Mouse (Mus musculus) granulocyte monocyte progenitor cell, adult 5-6 weeks (primary cell): ENCODE measurements around the gene Mpdu1. TPM values are rescaled to one million over a fixed set of nuclear protein-coding genes. Genes with fewer than 3 reads are reported as not detected.
"Not testable (repeated sequence)": the region's sequence is repeated elsewhere in the genome, so short reads cannot be mapped to it uniquely, and the experiment has no call there.

Experiments
- ATAC-seq: replicated peaks from 2 replicates; pipeline ENCODE4 v1.8.0; 2016; ENCODE audit warnings: mild to moderate bottlenecking, moderate TSS enrichment, inconsistent platforms; ENCODE audit not compliant: poor library complexity, severe bottlenecking
- total RNA-seq, 2 experiments: library from RNA; stranded (forward) in 1 of 2; stranded (reverse) in 1 of 2; fragments of 200-712, 200-1000 nt in 1 of 2; fragments of >200 nt in 1 of 2; fragmentation: Nextera tagmentation in 1 of 2; gene quantifications; 2 replicates each; pipeline ENCODE4 v1.2.3; 2014 to 2017

Gene Mpdu1
- total RNA-seq, 2 experiments from 2014 or later: 40.7 to 58.5 TPM

GRCm38 (mm10) chr11:69624339-69624738 lies 38.1 kb downstream of the Mpdu1 start:
- not testable (repeated sequence) for ATAC-seq

GRCm38 (mm10) chr11:69623006-69623405 lies 39.4 kb downstream of the Mpdu1 start:
- no peak for ATAC-seq

GRCm38 (mm10) chr11:69622406-69622805 lies 40.0 kb downstream of the Mpdu1 start:
- no peak for ATAC-seq

- 0 out of 2 replicates have a peak, but pooled peaks have one; percentile 30 for ATAC-seq
Observed at GRCm38 (mm10) chr11:69621571-69622268, 40.7 kb downstream of the Mpdu1 start, which contains the start of gene Sat2. TSS of gene Sat2 (plus strand) at chr11:69622024.

GRCm38 (mm10) chr11:69620394-69621081 lies 41.9 kb downstream of the Mpdu1 start:
- ATAC-seq: no peak

GRCm38 (mm10) chr11:69617805-69618204 lies 44.6 kb downstream of the Mpdu1 start, which contains the start of gene Shbg:
TSS of gene Shbg (minus strand) at chr11:69617905.
- no peak for ATAC-seq

- ATAC-seq: no peak
Observed at GRCm38 (mm10) chr11:69616781-69617180, 45.7 kb downstream of the Mpdu1 start.

- not testable (repeated sequence) for ATAC-seq
Observed at GRCm38 (mm10) chr11:69614257-69614588, 48.2 kb downstream of the Mpdu1 start.

GRCm38 (mm10) chr11:69613553-69614256 lies 48.7 kb downstream of the Mpdu1 start:
- peak; percentile 66; the same call in 1 of the 2 replicates for ATAC-seq

GRCm38 (mm10) chr11:69610899-69611298 lies 51.5 kb downstream of the Mpdu1 start:
- ATAC-seq: no peak

- no peak for ATAC-seq
Observed at GRCm38 (mm10) chr11:69609416-69609815, 53.0 kb downstream of the Mpdu1 start.

- ATAC-seq: no peak
Observed at GRCm38 (mm10) chr11:69608525-69608924, 53.9 kb downstream of the Mpdu1 start.

GRCm38 (mm10) chr11:69606832-69607231 lies 55.6 kb downstream of the Mpdu1 start:
- no peak for ATAC-seq

Other genes starting within 250 kb of the Mpdu1 start
Only the 30 nearest of the 34 such genes appear.
- gene Dnah2, start 113.5 kb downstream of the Mpdu1 start, total RNA-seq (2014; fragmentation: Nextera tagmentation): 0.11 and 3.5 TPM in 2 replicates
- gene Dnah2, start 113.5 kb downstream of the Mpdu1 start, total RNA-seq (2017): not detected in 2 replicates
- gene Efnb3, start 102.4 kb downstream of the Mpdu1 start, total RNA-seq (2014; fragmentation: Nextera tagmentation): not detected in 2 replicates
- gene Efnb3, start 102.4 kb downstream of the Mpdu1 start, total RNA-seq (2017): not detected in 2 replicates
- 8.0 and 18.8 TPM in 2 replicates for gene Wrap53, start 82.4 kb downstream of the Mpdu1 start, total RNA-seq (2014; fragmentation: Nextera tagmentation)
- gene Wrap53, start 82.4 kb downstream of the Mpdu1 start, total RNA-seq (2017): 6.5 and 11.3 TPM in 2 replicates
- gene Trp53, start 82.3 kb downstream of the Mpdu1 start, total RNA-seq (2014; fragmentation: Nextera tagmentation): 215 and 226 TPM in 2 replicates
- gene Trp53, start 82.3 kb downstream of the Mpdu1 start, total RNA-seq (2017): 56.8 and 58.0 TPM in 2 replicates
- 1.7 and 3.0 TPM in 2 replicates for gene Atp1b2, start 56.7 kb downstream of the Mpdu1 start, total RNA-seq (2014; fragmentation: Nextera tagmentation)
- 0.10 TPM in 1 of 2 replicates, not detected in the other for gene Atp1b2, start 56.7 kb downstream of the Mpdu1 start, total RNA-seq (2017)
- gene Shbg, start 44.7 kb downstream of the Mpdu1 start, total RNA-seq (2014; fragmentation: Nextera tagmentation): not detected in 2 replicates
- gene Shbg, start 44.7 kb downstream of the Mpdu1 start, total RNA-seq (2017): not detected in 2 replicates
- gene Sat2, start 40.6 kb downstream of the Mpdu1 start, total RNA-seq (2014; fragmentation: Nextera tagmentation): not detected in 2 replicates
- 1.8 TPM in 1 of 2 replicates, not detected in the other for gene Sat2, start 40.6 kb downstream of the Mpdu1 start, total RNA-seq (2017)
- 47.4 and 65.8 TPM in 2 replicates for gene Fxr2, start 29.7 kb downstream of the Mpdu1 start, total RNA-seq (2014; fragmentation: Nextera tagmentation)
- gene Fxr2, start 29.7 kb downstream of the Mpdu1 start, total RNA-seq (2017): 34.1 and 37.1 TPM in 2 replicates
- gene Sox15, start 7.3 kb downstream of the Mpdu1 start, total RNA-seq (2014; fragmentation: Nextera tagmentation): not detected in 2 replicates
- not detected in 2 replicates for gene Sox15, start 7.3 kb downstream of the Mpdu1 start, total RNA-seq (2017)
- gene Cd68, start 3.5 kb upstream of the Mpdu1 start, total RNA-seq (2014; fragmentation: Nextera tagmentation): 29.7 and 52.0 TPM in 2 replicates
- 27.0 and 47.7 TPM in 2 replicates for gene Cd68, start 3.5 kb upstream of the Mpdu1 start, total RNA-seq (2017)
- gene Eif4a1, start 9.8 kb upstream of the Mpdu1 start, total RNA-seq (2014; fragmentation: Nextera tagmentation): 969 and 995 TPM in 2 replicates
- gene Eif4a1, start 9.8 kb upstream of the Mpdu1 start, total RNA-seq (2017): 1,214 and 1,335 TPM in 2 replicates
- 99.4 and 106 TPM in 2 replicates for gene Senp3, start 19.4 kb upstream of the Mpdu1 start, total RNA-seq (2014; fragmentation: Nextera tagmentation)
- 95.6 and 98.9 TPM in 2 replicates for gene Senp3, start 19.4 kb upstream of the Mpdu1 start, total RNA-seq (2017)
- 5.4 and 27.7 TPM in 2 replicates for gene Tnfsf13, start 23.1 kb upstream of the Mpdu1 start, total RNA-seq (2014; fragmentation: Nextera tagmentation)
- 38.0 and 41.8 TPM in 2 replicates for gene Tnfsf13, start 23.1 kb upstream of the Mpdu1 start, total RNA-seq (2017)
- gene Tnfsf12, start 33.2 kb upstream of the Mpdu1 start, total RNA-seq (2014; fragmentation: Nextera tagmentation): 2.1 and 6.1 TPM in 2 replicates
- 0.46 and 1.6 TPM in 2 replicates for gene Tnfsf12, start 33.2 kb upstream of the Mpdu1 start, total RNA-seq (2017)
- gene Tnfsfm13, start 33.5 kb upstream of the Mpdu1 start, total RNA-seq (2014; fragmentation: Nextera tagmentation): 4.9 and 6.6 TPM in 2 replicates
- gene Tnfsfm13, start 33.5 kb upstream of the Mpdu1 start, total RNA-seq (2017): 3.6 and 6.1 TPM in 2 replicates
- gene Polr2a, start 96.0 kb upstream of the Mpdu1 start, total RNA-seq (2014; fragmentation: Nextera tagmentation): 153 and 165 TPM in 2 replicates
- 30.2 and 38.5 TPM in 2 replicates for gene Polr2a, start 96.0 kb upstream of the Mpdu1 start, total RNA-seq (2017)
- gene Slc35g3, start 99.3 kb upstream of the Mpdu1 start, total RNA-seq (2014; fragmentation: Nextera tagmentation): not detected in 2 replicates
- gene Slc35g3, start 99.3 kb upstream of the Mpdu1 start, total RNA-seq (2017): not detected in 2 replicates
- gene Zbtb4, start 103.3 kb upstream of the Mpdu1 start, total RNA-seq (2014; fragmentation: Nextera tagmentation): 1.8 and 2.1 TPM in 2 replicates
- gene Zbtb4, start 103.3 kb upstream of the Mpdu1 start, total RNA-seq (2017): 0.26 and 0.43 TPM in 2 replicates
- gene Chrnb1, start 133.3 kb upstream of the Mpdu1 start, total RNA-seq (2014; fragmentation: Nextera tagmentation): not detected in 2 replicates
- gene Chrnb1, start 133.3 kb upstream of the Mpdu1 start, total RNA-seq (2017): 0.82 TPM in 1 of 2 replicates, not detected in the other
- 1.6 and 2.9 TPM in 2 replicates for gene Fgf11, start 139.2 kb upstream of the Mpdu1 start, total RNA-seq (2014; fragmentation: Nextera tagmentation)
- not detected in 2 replicates for gene Fgf11, start 139.2 kb upstream of the Mpdu1 start, total RNA-seq (2017)
- gene Tmem102, start 143.0 kb upstream of the Mpdu1 start, total RNA-seq (2014; fragmentation: Nextera tagmentation): not detected in 2 replicates
- not detected in 2 replicates for gene Tmem102, start 143.0 kb upstream of the Mpdu1 start, total RNA-seq (2017)
- not detected in 2 replicates for gene Gm39566, start 152.7 kb upstream of the Mpdu1 start, total RNA-seq (2014; fragmentation: Nextera tagmentation)
- gene Gm39566, start 152.7 kb upstream of the Mpdu1 start, total RNA-seq (2017): not detected in 2 replicates
- gene Spem2, start 155.8 kb upstream of the Mpdu1 start, total RNA-seq (2014; fragmentation: Nextera tagmentation): not detected in 2 replicates
- gene Spem2, start 155.8 kb upstream of the Mpdu1 start, total RNA-seq (2017): not detected in 2 replicates
- not detected in 2 replicates for gene Spem1, start 159.5 kb upstream of the Mpdu1 start, total RNA-seq (2014; fragmentation: Nextera tagmentation)
- gene Spem1, start 159.5 kb upstream of the Mpdu1 start, total RNA-seq (2017): not detected in 2 replicates
- gene Nlgn2, start 175.1 kb upstream of the Mpdu1 start, total RNA-seq (2014; fragmentation: Nextera tagmentation): 13.5 and 33.1 TPM in 2 replicates
- 4.0 and 7.4 TPM in 2 replicates for gene Nlgn2, start 175.1 kb upstream of the Mpdu1 start, total RNA-seq (2017)
- gene Tmem256, start 175.9 kb upstream of the Mpdu1 start, total RNA-seq (2014; fragmentation: Nextera tagmentation): 294 and 359 TPM in 2 replicates
- gene Tmem256, start 175.9 kb upstream of the Mpdu1 start, total RNA-seq (2017): 118 and 164 TPM in 2 replicates
- gene Plscr3, start 183.7 kb upstream of the Mpdu1 start, total RNA-seq (2014; fragmentation: Nextera tagmentation): 108 and 109 TPM in 2 replicates
- gene Plscr3, start 183.7 kb upstream of the Mpdu1 start, total RNA-seq (2017): 24.9 and 25.2 TPM in 2 replicates
- gene Tnk1, start 196.1 kb upstream of the Mpdu1 start, total RNA-seq (2014; fragmentation: Nextera tagmentation): 0.60 TPM in 1 of 2 replicates, not detected in the other
- gene Tnk1, start 196.1 kb upstream of the Mpdu1 start, total RNA-seq (2017): not detected in 2 replicates
- not detected in 2 replicates for gene Tmem95, start 215.4 kb upstream of the Mpdu1 start, total RNA-seq (2014; fragmentation: Nextera tagmentation)
- gene Tmem95, start 215.4 kb upstream of the Mpdu1 start, total RNA-seq (2017): not detected in 2 replicates
- 0.41 and 4.2 TPM in 2 replicates for gene Kctd11, start 218.8 kb upstream of the Mpdu1 start, total RNA-seq (2014; fragmentation: Nextera tagmentation)
- 1.1 and 2.6 TPM in 2 replicates for gene Kctd11, start 218.8 kb upstream of the Mpdu1 start, total RNA-seq (2017)